Mouse (Mus musculus): ENCODE results near the gene Cyp2w1.

Cyp2w1 gene

GRCm38 (mm10) chr5:139364911-139365571 lies 12.6 kb downstream of the Cyp2w1 start:
- no peak for DNase-seq (ENCODE audit: low read depth, low spot score)

- no peak for DNase-seq (ENCODE audit: low read depth, low spot score)
Measured at GRCm38 (mm10) chr5:139365827-139366226, 13.4 kb downstream of the Cyp2w1 start.

GRCm38 (mm10) chr5:139366484-139366883 lies 14.1 kb downstream of the Cyp2w1 start:
- no peak for DNase-seq (ENCODE audit: low read depth, low spot score)

GRCm38 (mm10) chr5:139367884-139368458 lies 15.6 kb downstream of the Cyp2w1 start:
- no peak for DNase-seq (ENCODE audit: low read depth, low spot score)

- DNase-seq (ENCODE audit: low read depth, low spot score) = no peak
Measured at GRCm38 (mm10) chr5:139368638-139369320, 16.4 kb downstream of the Cyp2w1 start.

- DNase-seq (ENCODE audit: low read depth, low spot score) = no peak
Measured at GRCm38 (mm10) chr5:139370336-139370735, 17.9 kb downstream of the Cyp2w1 start.

- no peak for DNase-seq (ENCODE audit: low read depth, low spot score)
Measured at GRCm38 (mm10) chr5:139371118-139371517, 18.7 kb downstream of the Cyp2w1 start.

GRCm38 (mm10) chr5:139371631-139372401 lies 19.4 kb downstream of the Cyp2w1 start:
- DNase-seq (ENCODE audit: low read depth, low spot score) = peak; percentile 90

GRCm38 (mm10) chr5:139373126-139373525 lies 20.7 kb downstream of the Cyp2w1 start:
- DNase-seq (ENCODE audit: low read depth, low spot score) = no peak

- DNase-seq (ENCODE audit: low read depth, low spot score) = no peak
Measured at GRCm38 (mm10) chr5:139373889-139374444, 21.6 kb downstream of the Cyp2w1 start.

GRCm38 (mm10) chr5:139374841-139375240 lies 22.4 kb downstream of the Cyp2w1 start:
- no peak for DNase-seq (ENCODE audit: low read depth, low spot score)

- no peak for DNase-seq (ENCODE audit: low read depth, low spot score)
Measured at GRCm38 (mm10) chr5:139377468-139378270, 25.3 kb downstream of the Cyp2w1 start, which contains the start of gene Gpr146. Gpr146 (plus strand) TSS chr5:139377697.

GRCm38 (mm10) chr5:139378271-139378556 lies 25.8 kb downstream of the Cyp2w1 start:
- no peak for DNase-seq (ENCODE audit: low read depth, low spot score)

- DNase-seq (ENCODE audit: low read depth, low spot score) = no peak
Measured at GRCm38 (mm10) chr5:139378986-139379629, 26.7 kb downstream of the Cyp2w1 start.

GRCm38 (mm10) chr5:139379771-139380384 lies 27.5 kb downstream of the Cyp2w1 start:
- no peak for DNase-seq (ENCODE audit: low read depth, low spot score)

- peak; percentile 78 for DNase-seq (ENCODE audit: low read depth, low spot score)
Measured at GRCm38 (mm10) chr5:139380385-139381248, 28.2 kb downstream of the Cyp2w1 start.

GRCm38 (mm10) chr5:139381586-139382513 lies 29.4 kb downstream of the Cyp2w1 start:
- DNase-seq (ENCODE audit: low read depth, low spot score) = no peak

- no peak for DNase-seq (ENCODE audit: low read depth, low spot score)
Measured at GRCm38 (mm10) chr5:139382760-139383159, 30.3 kb downstream of the Cyp2w1 start.

Measured in embryo, embryonic 11.5 days (tissue).